Mouse (Mus musculus) gastrocnemius, postnatal 36 days (tissue): ENCODE measurements at regions not wholly inside any gene's neighbourhood (a gene's known extent, or its start where the extent isn't known, plus 50 kb on each side); places are given as distances from the start of the nearest gene placed in this dataset.

Source experiments
- DNase-seq, 2 experiments: peaks; one replicate each; pipeline ENCODE4 v3.0.0; 2022
- intact Hi-C: fragments of 180-260 bp; cut with DNase I; formaldehyde crosslinking; loops from one replicate; pipeline ENCODE4 v1.15.1; 2025

GRCm38 (mm10) chr4:131206181-131206885 is 262.1 kb downstream of the Matn1 start:
- DNase-seq: no peak
- intact Hi-C loops: no loop called here

- intact Hi-C loops: no loop called here
- no peak for DNase-seq
Observed at GRCm38 (mm10) chr4:131206886-131207200, 262.7 kb downstream of the Matn1 start.

- no peak for DNase-seq
- intact Hi-C loops: no loop called here
Observed at GRCm38 (mm10) chr4:131207249-131207648, 263.1 kb downstream of the Matn1 start.

GRCm38 (mm10) chr4:131208166-131208565 is 264.0 kb downstream of the Matn1 start:
- no peak for DNase-seq
- intact Hi-C loops: no loop called here

- intact Hi-C loops: no loop called here
- no peak for DNase-seq
Observed at GRCm38 (mm10) chr4:131208637-131209036, 264.5 kb downstream of the Matn1 start.

GRCm38 (mm10) chr4:131212711-131213110 is 268.5 kb downstream of the Matn1 start:
- no peak for DNase-seq
- intact Hi-C loops: no loop called here

- intact Hi-C loops: no loop called here
- DNase-seq: no peak
Observed at GRCm38 (mm10) chr4:131215682-131216081, 271.5 kb downstream of the Matn1 start.

GRCm38 (mm10) chr4:131216361-131216760 is 272.2 kb downstream of the Matn1 start:
- DNase-seq: no peak
- intact Hi-C loops: no loop called here

GRCm38 (mm10) chr4:131217083-131217482 is 272.9 kb downstream of the Matn1 start:
- DNase-seq: no peak
- intact Hi-C loops: no loop called here

- DNase-seq: no peak
- intact Hi-C loops: no loop called here
Observed at GRCm38 (mm10) chr4:131217571-131218155, 273.5 kb downstream of the Matn1 start.

- intact Hi-C loops: no loop called here
- no peak for DNase-seq
Observed at GRCm38 (mm10) chr4:131220966-131221365, 276.8 kb downstream of the Matn1 start.

GRCm38 (mm10) chr4:131230361-131230760 is 286.2 kb downstream of the Matn1 start:
- intact Hi-C loops: no loop called here
- no peak for DNase-seq

GRCm38 (mm10) chr4:131236611-131237031 is 292.4 kb downstream of the Matn1 start:
- no peak for DNase-seq
- intact Hi-C loops: no loop called here

GRCm38 (mm10) chr4:131238591-131238990 is 294.4 kb downstream of the Matn1 start:
- no peak for DNase-seq
- intact Hi-C loops: no loop called here

- no peak for DNase-seq
- intact Hi-C loops: no loop called here
Observed at GRCm38 (mm10) chr4:131239132-131239531, 294.9 kb downstream of the Matn1 start.

- intact Hi-C loops: no loop called here
Observed at GRCm38 (mm10) chr4:131240457-131240856, 296.3 kb downstream of the Matn1 start.

GRCm38 (mm10) chr4:131242250-131242649 is 298.1 kb downstream of the Matn1 start:
- intact Hi-C loops: no loop called here
- DNase-seq: no peak

More at GRCm38 (mm10) chr4:131240457-131240856, 296.3 kb downstream of the Matn1 start:
- no peak for DNase-seq

- intact Hi-C loops: no loop called here
- no peak for DNase-seq
Observed at GRCm38 (mm10) chr4:131243744-131244387, 299.7 kb downstream of the Matn1 start.

- DNase-seq: peak; percentile 37 to 48
- intact Hi-C loops: loop anchor here (1.0 to 5.0 kb wide), 6 partner anchors 46 to 584 kb away; partner anchors contain the start of gene Ptpru
Observed at GRCm38 (mm10) chr4:131252602-131253442, 308.6 kb downstream of the Matn1 start.

GRCm38 (mm10) chr4:131253443-131253817 is 309.2 kb downstream of the Matn1 start:
- DNase-seq: no peak
- intact Hi-C loops: loop anchor here (1.0 to 5.0 kb wide), 6 partner anchors 45 to 584 kb away; partner anchors contain the start of gene Ptpru

- intact Hi-C loops: loop anchor here (5.0 kb wide), 4 partner anchors 178 to 583 kb away; partner anchors contain the start of gene Ptpru
- DNase-seq: peak in 1 of 2 experiments; percentile 12
Observed at GRCm38 (mm10) chr4:131254243-131254642, 310.1 kb downstream of the Matn1 start.
